Mouse (Mus musculus) intestine, embryonic 16.5 days (tissue): ENCODE results near the gene Myo1h. TPM values are rescaled to one million over a fixed set of nuclear protein-coding genes. Genes with fewer than 3 reads are reported as not detected.

Experiments
- ATAC-seq: fragments of 200-750 bp; cut with Nextera tagmentation; 2 replicates; pipeline ENCODE4 v1.8.0; 2017; ENCODE audit warnings: moderate TSS enrichment, moderate library complexity
- H3K27ac ChIP-seq: fragments of 300-500 bp; sonication (generic); 2 replicates; pipeline ENCODE4 v1.5.1; 2014; ENCODE audit warnings: mild to moderate bottlenecking, low read length
- H3K27me3 ChIP-seq: fragments of 300-500 bp; sonication (generic); replicated peaks from 2 replicates; pipeline ENCODE4 v1.6.1; 2014; ENCODE audit warnings: low read length, control low read depth, mixed read lengths; ENCODE audit not compliant: control insufficient read depth, insufficient read depth
- H3K36me3 ChIP-seq: fragments of 300-500 bp; sonication (generic); 2 replicates; pipeline ENCODE4 v1.6.1; 2014; ENCODE audit warnings: low read length, control low read depth; ENCODE audit not compliant: control insufficient read depth, insufficient read depth
- H3K4me1 ChIP-seq: fragments of 300-500 bp; sonication (generic); 2 replicates; pipeline ENCODE4 v1.6.1; 2014; ENCODE audit warnings: low read length, control low read depth, mixed read lengths; ENCODE audit not compliant: control insufficient read depth, insufficient read depth
- H3K4me2 ChIP-seq: fragments of 300-500 bp; sonication (generic); 2 replicates; pipeline ENCODE4 v1.6.1; 2014; ENCODE audit warnings: low read depth, low read length, control low read depth
- H3K4me3 ChIP-seq: fragments of 300-500 bp; sonication (generic); 2 replicates; pipeline ENCODE4 v1.5.1; 2014; ENCODE audit warnings: mild to moderate bottlenecking, low read length
- H3K9ac ChIP-seq: fragments of 300-500 bp; sonication (generic); 2 replicates; pipeline ENCODE4 v1.6.1; 2014; ENCODE audit warnings: low read depth, low read length
- H3K9me3 ChIP-seq: fragments of 300-500 bp; sonication (generic); 2 replicates; pipeline ENCODE4 v1.6.1; 2016; ENCODE audit warnings: low read length, control low read depth; ENCODE audit not compliant: control insufficient read depth
- WGBS: fragments of 180-500 bp; shearing (Covaris S2); extraction: QIAGEN DNeasy Blood & Tissue Kit; methylation state at CpG from one replicate; pipeline ENCODE4 v1.1.7; 2014; 5-methylcytosine and 5-hydroxymethylcytosine counted together
- polyA plus RNA-seq: library from polyadenylated mRNA; unstranded; fragments of >200 nt; fragmentation: Nextera tagmentation; extraction: Ambion mirVana; gene quantifications from 2 replicates; pipeline ENCODE4 v1.2.1, GENCODE M21; 2015

Gene Myo1h
- polyA plus RNA-seq, 1 experiment from 2014 or later: 5.9 TPM

DNA sequence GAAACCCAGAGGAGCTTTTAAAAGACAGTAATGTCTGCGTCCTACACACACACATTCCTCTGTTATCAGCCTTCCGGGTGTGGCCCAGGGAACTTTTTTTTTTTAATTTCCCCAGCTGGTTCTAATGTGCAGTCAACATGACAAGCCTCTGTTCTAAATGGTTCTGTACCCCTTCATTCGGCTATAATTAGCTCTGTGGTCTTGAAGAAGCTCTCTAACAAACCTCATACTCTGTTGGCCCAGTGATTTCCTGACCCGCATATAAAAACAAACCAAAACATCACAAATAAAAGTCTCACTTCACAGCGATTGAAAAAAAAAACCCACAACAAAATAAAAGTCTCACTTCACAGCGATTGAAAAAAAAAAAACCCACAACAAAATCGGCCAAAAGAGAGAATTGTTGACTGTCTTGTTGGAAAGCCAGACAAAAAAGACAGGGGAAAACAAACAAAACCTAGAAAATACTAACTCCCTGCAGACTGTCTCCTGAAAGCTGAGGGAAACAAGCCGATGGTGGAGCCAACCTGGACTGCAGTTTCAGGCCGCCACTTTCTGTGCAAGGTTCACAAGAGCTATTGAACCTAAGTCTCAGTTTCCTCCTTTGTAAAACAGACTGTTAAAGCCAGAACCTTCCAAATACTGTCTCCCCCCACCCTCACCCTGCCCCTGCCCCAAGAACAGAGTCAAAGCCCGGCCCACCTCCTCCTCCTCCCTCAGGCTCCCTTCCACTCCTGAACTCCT is 89.4 kb downstream of the Myo1h start:
- peaks cover 69% of the 10 kb centered on the region for H3K4me1 ChIP-seq
- peak overlapping the region; percentile 85 for H3K4me2 ChIP-seq
- H3K36me3 ChIP-seq: peaks cover under 1% of the 10 kb centered on the region; the same call in 1 of the 2 replicates
- peak overlapping the region; percentile 98 for H3K9ac ChIP-seq
- ATAC-seq: no peak
- peak overlapping the region; percentile 92 for H3K27ac ChIP-seq
- no peaks in the 10 kb centered on the region for H3K9me3 ChIP-seq
- no peaks in the 10 kb centered on the region for H3K27me3 ChIP-seq
- WGBS: 47% methylated on average over 10 of the region's 10 CpGs
- H3K4me3 ChIP-seq: peak overlapping the region; percentile 90

DNA sequence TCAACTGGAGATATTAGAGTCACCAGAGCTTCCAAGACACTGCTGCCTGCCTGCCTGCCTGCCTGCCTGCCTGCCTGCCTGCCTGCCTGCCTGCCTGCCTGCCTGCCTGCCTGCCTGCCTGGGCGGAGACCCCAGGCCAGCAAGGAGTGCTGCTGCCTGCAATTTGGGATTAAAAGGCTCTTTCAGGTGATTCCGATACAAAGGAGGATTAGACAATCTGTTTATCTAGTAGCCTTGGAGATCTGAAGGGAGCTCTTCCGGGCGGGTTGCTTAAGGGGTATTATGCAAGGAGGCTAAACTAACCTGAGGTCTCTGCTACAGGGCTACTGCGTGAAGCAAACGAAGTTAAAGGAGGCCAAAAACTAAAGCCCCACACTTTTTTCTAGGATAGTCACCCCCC is 90.0 kb downstream of the Myo1h start:
- Histone ChIP-seq H3K27me3 (no peaks in the 10 kb centered on the region), H3K9me3 (no peaks in the 10 kb centered on the region), H3K4me3 (peak overlapping the region; percentile 90), H3K27ac (peak overlapping the region; percentile 92), H3K4me1 (peaks cover 63% of the 10 kb centered on the region), H3K9ac (peak overlapping the region; percentile 98), H3K36me3 (no peaks in the 10 kb centered on the region; the same call in 1 of the 2 replicates), H3K4me2 (peak overlapping the region; percentile 85)
- WGBS: 34% methylated on average over 6 of the region's 6 CpGs
- no peak for ATAC-seq

DNA sequence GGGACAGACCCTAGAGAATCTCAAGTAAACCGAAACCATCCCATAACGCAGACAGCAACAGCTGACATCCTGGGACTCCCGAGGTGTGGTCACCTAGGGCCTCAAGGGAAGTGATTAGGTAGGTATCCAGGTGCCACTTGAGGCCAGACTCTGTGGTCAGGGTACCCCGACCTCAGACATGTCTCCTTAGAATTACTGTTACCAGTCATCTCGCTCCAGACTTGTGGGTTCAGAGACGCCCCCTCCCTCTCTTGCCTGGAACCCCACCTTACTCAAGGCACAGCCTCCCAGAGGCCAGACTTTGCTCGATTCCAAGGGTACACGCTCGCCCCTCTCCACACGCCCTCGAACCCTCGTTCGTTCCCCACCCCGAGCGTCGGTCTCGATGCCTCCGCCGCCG is 90.8 kb downstream of the Myo1h start:
- Histone ChIP-seq H3K9ac (peak overlapping the region; percentile 98), H3K4me3 (peak overlapping the region; percentile 90), H3K36me3 (no peaks in the 10 kb centered on the region; the same call in 1 of the 2 replicates), H3K4me1 (peaks cover 54% of the 10 kb centered on the region), H3K27ac (peak overlapping the region; percentile 92), H3K27me3 (no peaks in the 10 kb centered on the region), H3K4me2 (peak overlapping the region; percentile 85), H3K9me3 (no peaks in the 10 kb centered on the region)
- 1% methylated on average over 20 of the region's 20 CpGs for WGBS
- ATAC-seq: peak; percentile 27

DNA sequence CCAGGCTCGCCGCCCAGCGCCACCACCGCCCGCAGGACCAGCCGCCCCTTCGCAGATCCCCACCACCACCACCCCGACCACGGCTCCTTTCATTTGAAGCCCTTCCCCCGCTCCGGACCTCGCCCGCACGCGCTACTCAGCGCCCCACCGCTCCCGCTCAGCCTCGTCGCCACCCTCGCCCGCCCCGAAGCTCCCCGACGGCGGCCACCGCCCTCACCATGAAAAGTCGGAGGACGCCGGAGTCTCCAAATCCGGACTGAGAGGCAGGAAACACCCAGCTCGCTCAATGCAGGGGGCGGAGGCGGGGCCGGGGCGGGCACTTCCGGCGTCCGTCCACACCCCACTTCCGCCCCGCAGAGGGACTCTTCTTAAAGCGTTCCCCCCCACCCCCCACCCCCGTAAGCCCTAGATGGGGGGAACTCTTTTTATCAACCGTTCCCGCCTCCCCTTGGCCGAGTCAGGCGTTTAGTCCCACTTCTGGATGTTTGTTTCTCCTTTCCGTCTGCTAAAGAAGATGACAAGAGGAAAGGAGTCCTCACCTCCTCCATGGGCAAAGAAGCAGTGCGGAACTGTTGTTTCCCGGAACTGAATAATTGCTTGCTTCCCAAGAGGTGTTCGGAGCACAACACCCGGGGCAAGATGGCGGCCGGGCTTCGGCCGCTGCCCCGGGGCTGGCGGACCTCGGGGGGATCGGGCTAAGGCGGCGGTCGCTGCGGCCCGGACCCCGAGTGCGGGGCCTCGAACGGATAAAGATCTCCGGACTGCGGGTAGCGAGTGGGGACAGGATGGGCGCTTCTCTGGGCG is 91.4 kb downstream of the Myo1h start, which contains the start of the genes Kctd10 and Ube3b:
Gene Kctd10, minus strand, starts transcription at position 300 of the 804 bp plus-strand sequence.
Gene Ube3b, plus strand, starts transcription at position 399 of the 804 bp plus-strand sequence.
- no peaks in the 10 kb centered on the region for H3K36me3 ChIP-seq
- WGBS: under 1% methylated on average over 73 of the region's 74 CpGs
- peak within 1 kb of the TSS; percentile 85 for H3K4me2 ChIP-seq
- H3K9me3 ChIP-seq: no peaks in the 10 kb centered on the region
- peak within 1 kb of the TSS; percentile 98 for H3K9ac ChIP-seq
- peak within 1 kb of the TSS; percentile 90 for H3K4me3 ChIP-seq
- peak; percentile 92 for ATAC-seq
- no peaks in the 10 kb centered on the region for H3K27me3 ChIP-seq
- peak within 1 kb of the TSS; percentile 92 for H3K27ac ChIP-seq
- peaks cover 48% of the 10 kb centered on the region for H3K4me1 ChIP-seq

DNA sequence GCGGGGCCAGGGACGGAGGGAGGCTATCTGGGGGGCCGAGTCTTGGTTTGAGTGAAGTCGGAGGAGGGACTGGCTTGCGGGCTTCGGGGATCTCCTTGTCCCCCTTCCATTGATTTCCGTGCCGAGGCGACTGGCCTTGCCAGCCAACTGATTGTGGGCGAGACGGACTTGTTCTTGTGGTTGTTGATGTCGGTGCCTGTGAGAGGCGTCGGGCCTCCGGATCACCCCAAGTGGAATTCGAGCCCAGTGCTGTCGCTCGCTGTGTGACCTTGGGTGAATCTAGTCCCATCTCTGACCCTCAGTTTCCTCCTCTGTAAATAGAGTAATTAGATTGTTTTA is 92.0 kb downstream of the Myo1h start:
- Histone ChIP-seq H3K4me1 (peaks cover 42% of the 10 kb centered on the region), H3K36me3 (0 out of 2 replicates have a peak, but pooled peaks cover 1% of the 10 kb centered on the region), H3K27me3 (no peaks in the 10 kb centered on the region), H3K4me2 (peak overlapping the region; percentile 73), H3K9ac (peak overlapping the region; percentile 98), H3K9me3 (no peaks in the 10 kb centered on the region), H3K27ac (peak overlapping the region; percentile 92), H3K4me3 (peak overlapping the region; percentile 90)
- WGBS: 1% methylated on average over 18 of the region's 18 CpGs
- ATAC-seq: peak; percentile 29

DNA sequence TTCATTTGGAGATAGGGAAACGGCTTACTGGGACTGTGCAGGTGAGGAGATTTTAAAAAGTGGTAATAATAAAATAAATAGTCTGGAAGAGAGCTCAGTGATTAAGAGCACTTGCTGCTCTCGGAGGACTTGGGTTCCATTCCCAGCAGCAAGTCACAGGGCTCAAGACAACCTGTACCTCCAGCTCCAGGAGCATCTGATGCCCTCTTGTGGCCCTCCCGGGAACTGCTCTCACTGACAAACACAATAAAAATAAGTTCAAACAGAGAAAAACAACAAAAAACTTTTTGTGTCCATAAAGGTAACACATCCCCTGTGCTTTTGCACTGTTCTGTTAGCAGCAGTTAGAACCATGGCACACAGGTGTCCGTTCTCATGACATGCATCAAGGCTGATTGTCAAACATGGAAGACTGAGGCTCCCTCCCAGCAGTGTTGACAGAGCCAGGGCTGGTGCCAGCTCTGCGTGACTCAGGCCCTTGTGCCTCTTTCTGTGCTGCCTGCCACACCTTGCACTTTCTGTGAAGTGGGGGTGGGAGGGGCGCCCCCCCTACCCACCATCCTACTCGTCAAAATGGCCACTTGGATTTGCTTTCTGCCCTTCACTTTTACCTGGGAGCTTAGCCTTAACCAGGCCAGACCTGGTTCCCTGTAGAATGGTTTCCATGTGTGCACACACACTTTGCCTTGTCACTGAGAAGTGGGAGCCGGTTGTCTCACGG is 94.4 kb downstream of the Myo1h start:
- Histone ChIP-seq H3K36me3 (peaks cover 16% of the 10 kb centered on the region; the same call in 1 of the 2 replicates), H3K4me3 (no peak overlapping the region), H3K27ac (no peak overlapping the region), H3K4me1 (peaks cover 20% of the 10 kb centered on the region), H3K4me2 (no peak overlapping the region), H3K9ac (no peak overlapping the region), H3K9me3 (no peaks in the 10 kb centered on the region), H3K27me3 (no peaks in the 10 kb centered on the region)
- ATAC-seq: no peak
- 79% methylated on average over 9 of the region's 9 CpGs for WGBS

DNA sequence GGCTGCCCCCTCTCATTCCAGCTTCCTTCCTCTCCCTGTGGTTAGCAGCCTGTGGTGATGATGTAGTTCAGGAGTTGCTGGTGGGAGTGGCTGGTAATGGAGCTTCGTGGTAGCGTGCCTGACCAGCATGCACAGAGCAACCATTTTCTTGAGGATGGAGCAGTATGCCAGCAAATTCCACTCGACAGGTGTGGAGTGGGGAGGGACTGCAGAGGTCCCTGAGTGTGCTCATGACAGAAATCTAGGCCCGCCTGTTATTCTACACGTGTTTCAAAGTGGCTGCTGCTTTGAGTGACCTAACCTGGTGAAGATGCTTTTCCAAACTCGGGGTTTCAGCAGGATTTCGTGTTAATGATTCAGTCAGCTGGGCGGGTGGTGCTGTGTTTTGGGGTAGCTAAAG is 95.5 kb downstream of the Myo1h start:
- Histone ChIP-seq H3K4me3 (no peak overlapping the region), H3K36me3 (peaks cover 26% of the 10 kb centered on the region), H3K4me2 (no peak overlapping the region), H3K9me3 (no peaks in the 10 kb centered on the region), H3K27me3 (no peaks in the 10 kb centered on the region), H3K27ac (no peak overlapping the region), H3K9ac (no peak overlapping the region), H3K4me1 (peaks cover 10% of the 10 kb centered on the region)
- ATAC-seq: no peak
- 85% methylated on average over 8 of the region's 8 CpGs for WGBS

DNA sequence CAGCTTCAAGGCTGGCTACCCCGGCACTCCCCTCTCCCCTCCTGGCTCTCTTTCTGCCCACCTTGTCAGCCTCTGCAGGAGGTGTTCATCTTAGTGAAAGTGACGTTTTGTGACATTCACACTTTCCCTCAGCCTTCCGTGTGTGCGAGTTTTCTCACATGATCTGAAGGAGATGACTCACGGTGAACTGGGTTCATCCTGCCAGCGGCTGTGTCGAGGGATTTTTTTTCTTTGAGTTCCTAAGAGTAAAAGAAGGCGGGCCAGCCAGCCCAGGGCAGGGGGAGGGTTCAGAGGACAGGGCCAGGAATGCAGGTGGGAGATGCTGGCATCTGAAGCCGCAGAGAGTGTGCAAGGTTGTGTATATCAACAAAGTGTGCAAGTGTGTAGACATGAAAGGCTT is 104.2 kb downstream of the Myo1h start:
- H3K27ac ChIP-seq: no peak overlapping the region
- H3K9ac ChIP-seq: no peak overlapping the region
- no peaks in the 10 kb centered on the region for H3K9me3 ChIP-seq
- 79% methylated on average over 9 of the region's 9 CpGs for WGBS
- H3K4me1 ChIP-seq: no peaks in the 10 kb centered on the region
- no peak overlapping the region for H3K4me2 ChIP-seq
- no peaks in the 10 kb centered on the region for H3K27me3 ChIP-seq
- no peak overlapping the region for H3K4me3 ChIP-seq
- ATAC-seq: no peak
- H3K36me3 ChIP-seq: peaks cover 43% of the 10 kb centered on the region

DNA sequence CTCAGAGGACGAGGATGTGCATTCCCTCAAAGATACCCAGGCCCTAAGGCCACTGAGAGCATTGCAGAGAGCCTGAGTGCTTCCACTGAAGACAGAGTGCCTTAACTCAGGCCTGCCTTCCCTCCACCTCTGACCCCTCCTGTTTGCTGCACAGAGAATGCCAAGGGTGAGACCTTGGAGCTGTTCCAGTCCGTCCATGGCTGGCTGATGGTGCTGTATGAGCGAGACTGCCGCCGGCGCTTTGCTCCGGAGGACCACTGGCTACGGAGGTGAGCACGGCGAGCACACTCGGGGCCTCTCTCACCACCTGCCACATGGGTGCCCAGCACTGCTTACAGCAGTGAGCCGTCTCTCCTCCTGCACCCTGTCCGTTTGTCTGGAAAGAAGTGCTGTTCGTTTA is 117.6 kb downstream of the Myo1h start:
- Histone ChIP-seq H3K36me3 (peaks cover 61% of the 10 kb centered on the region), H3K27me3 (no peaks in the 10 kb centered on the region), H3K9me3 (no peaks in the 10 kb centered on the region), H3K27ac (no peak overlapping the region), H3K4me2 (no peak overlapping the region), H3K9ac (no peak overlapping the region), H3K4me3 (no peak overlapping the region), H3K4me1 (no peaks in the 10 kb centered on the region)
- no peak for ATAC-seq
- WGBS: 94% methylated on average over 14 of the region's 14 CpGs
